Mouse (Mus musculus): ENCODE data around the gene Nfu1.

GRCm38 (mm10) chr6:86985314-86986106 lies 23.5 kb upstream of the Nfu1 start:
- TF ChIP-seq CTCF (IDR thresholded peaks at IDR 0.05; ENCODE audit: borderline replicate concordance, control insufficient read depth, extremely low read depth, insufficient read depth, low read length, poor library complexity) (no peak), POLR2A (IDR thresholded peaks at IDR 0.05; ENCODE audit: control insufficient read depth, extremely low read depth, insufficient read depth, low read length, poor library complexity) (no peak)

Data from thymus, adult 2 months (tissue).